Mouse (Mus musculus) CH12.LX (cell line): ENCODE results near the gene Mical3. TPM values are rescaled to one million over a fixed set of nuclear protein-coding genes. Genes with fewer than 3 reads are reported as not detected.

Experiments
- DNase-seq: peaks from one replicate; pipeline ENCODE4 v3.0.0-alpha.2; 2013; ENCODE audit errors: extremely low read depth
- H3K27ac ChIP-seq: 2 replicates; pipeline ENCODE4 v1.5.1; 2012; ENCODE audit warnings: low read depth, mild to moderate bottlenecking, control low read depth, moderate library complexity; ENCODE audit not compliant: insufficient read depth
- H3K27me3 ChIP-seq: replicated peaks from 2 replicates; pipeline ENCODE3; 2012; ENCODE audit warnings: inconsistent platforms
- H3K36me3 ChIP-seq, 2 experiments: replicated peaks in 1 of 2; 2 replicates each; pipeline versions ENCODE3 to v1.6.1; 2012; ENCODE audit warnings: inconsistent platforms in 1 of 2, low read length in 1 of 2, mild to moderate bottlenecking in 1 of 2, mixed read lengths in 1 of 2, moderate library complexity in 1 of 2; ENCODE audit not compliant: control insufficient read depth in 1 of 2, insufficient read depth in 1 of 2
- H3K4me1 ChIP-seq, 2 experiments: 2 replicates each; pipeline ENCODE4 v1.6.1; 2012; ENCODE audit warnings: inconsistent platforms in 1 of 2, moderate library complexity in 1 of 2; ENCODE audit not compliant: insufficient read depth in 2 of 2, control insufficient read depth in 1 of 2
- H3K4me2 ChIP-seq: 2 replicates; pipeline ENCODE4 v1.6.1; 2012; ENCODE audit warnings: low read depth, mild to moderate bottlenecking, control low read depth; ENCODE audit not compliant: poor library complexity, insufficient read depth, severe bottlenecking
- H3K4me3 ChIP-seq, 3 experiments: fragments of 150-350 bp in 1 of 3; sonication (generic) in 1 of 3; replicated peaks in 1 of 3; 2 replicates each; pipeline versions ENCODE3 to v1.5.1; 2011 to 2012; ENCODE audit warnings: low read depth in 2 of 3, low read length in 2 of 3, mild to moderate bottlenecking in 2 of 3, moderate library complexity in 2 of 3, control low read depth in 1 of 3, improper control_type of control experiment in 1 of 3, inconsistent platforms in 1 of 3, mixed read lengths in 1 of 3; ENCODE audit not compliant: poor library complexity in 1 of 3
- H3K79me2 ChIP-seq: replicated peaks from 2 replicates; pipeline ENCODE4 v1.6.1; 2012; ENCODE audit warnings: mild to moderate bottlenecking, moderate library complexity; ENCODE audit not compliant: control insufficient read depth, poor library complexity, insufficient read depth, severe bottlenecking; ENCODE audit errors: extremely low read depth
- H3K9ac ChIP-seq: 2 replicates; pipeline ENCODE4 v1.6.1; 2012; ENCODE audit warnings: low read depth, mild to moderate bottlenecking, control low read depth, moderate library complexity; ENCODE audit not compliant: insufficient read depth
- H3K9me3 ChIP-seq: replicated peaks from 2 replicates; pipeline ENCODE3; 2012; ENCODE audit warnings: low read length, inconsistent platforms, mixed read lengths
- BHLHE40 ChIP-seq: IDR thresholded peaks from 2 replicates; pipeline ENCODE4 v1.6.1; 2011; ENCODE audit warnings: mild to moderate bottlenecking, low read depth, low read length, improper control_type of control experiment
- CTCF ChIP-seq, 2 experiments: IDR thresholded peaks in 1 of 2; conservative IDR thresholded peaks in 1 of 2; 2 replicates each; pipeline ENCODE4 v1.5.1; 2011 to 2012; ENCODE audit warnings: low read depth in 2 of 2, low read length in 2 of 2, improper control_type of control experiment in 1 of 2, inconsistent platforms in 1 of 2, mild to moderate bottlenecking in 1 of 2, moderate library complexity in 1 of 2
- GABPA ChIP-seq: IDR thresholded peaks from 2 replicates; pipeline ENCODE4 v1.6.1; 2012; ENCODE audit warnings: low read depth, low read length, improper control_type of control experiment, inconsistent platforms; ENCODE audit not compliant: insufficient replicate concordance
- HCFC1 ChIP-seq: IDR thresholded peaks from 2 replicates; pipeline ENCODE4 v1.6.1; 2012; ENCODE audit warnings: low read depth, mild to moderate bottlenecking, inconsistent platforms, low read length, improper control_type of control experiment
- IRF4 ChIP-seq: IDR thresholded peaks from 2 replicates; pipeline ENCODE4 v1.6.1; 2014; ENCODE audit warnings: low read depth, mild to moderate bottlenecking, inconsistent platforms, low read length, improper control_type of control experiment
- JUN ChIP-seq: IDR thresholded peaks from 2 replicates; pipeline ENCODE4 v1.6.1; 2011; ENCODE audit warnings: low read depth, mild to moderate bottlenecking, low read length, improper control_type of control experiment, moderate library complexity; ENCODE audit not compliant: insufficient read depth
- MEF2A ChIP-seq: IDR thresholded peaks from 2 replicates; pipeline ENCODE4 v1.6.1; 2014; ENCODE audit warnings: low read depth, mild to moderate bottlenecking, inconsistent platforms, low read length, improper control_type of control experiment, borderline replicate concordance
- MXI1 ChIP-seq: IDR thresholded peaks from 2 replicates; pipeline ENCODE4 v1.6.1; 2011; ENCODE audit warnings: mild to moderate bottlenecking, low read depth, low read length, improper control_type of control experiment
- PAX5 ChIP-seq: IDR thresholded peaks from 2 replicates; pipeline ENCODE4 v1.6.1; 2012; ENCODE audit warnings: low read length, inconsistent platforms, mixed read lengths
- POLR2A ChIP-seq: IDR thresholded peaks from 2 replicates; pipeline ENCODE4 v1.6.1; 2011; ENCODE audit warnings: low read depth, mild to moderate bottlenecking, improper control_type of control experiment, low read length
- POLR2AphosphoS2 ChIP-seq: IDR thresholded peaks from 2 replicates; pipeline ENCODE4 v1.6.1; 2011; ENCODE audit warnings: low read depth, low read length, improper control_type of control experiment
- RAD21 ChIP-seq: IDR thresholded peaks from 2 replicates; pipeline ENCODE4 v1.6.1; 2011; ENCODE audit warnings: low read depth, mild to moderate bottlenecking, low read length, improper control_type of control experiment, moderate library complexity
- RCOR1 ChIP-seq: conservative IDR thresholded peaks from 2 replicates; pipeline ENCODE4 v1.6.1; 2012; ENCODE audit warnings: low read depth, mild to moderate bottlenecking, inconsistent platforms, low read length, improper control_type of control experiment
- SMC3 ChIP-seq: IDR thresholded peaks from 2 replicates; pipeline ENCODE4 v1.6.1; 2011; ENCODE audit warnings: low read depth, low read length, improper control_type of control experiment
- TCF12 ChIP-seq: IDR thresholded peaks from 2 replicates; pipeline ENCODE4 v1.6.1; 2014; ENCODE audit warnings: low read depth, mild to moderate bottlenecking, inconsistent platforms, low read length, improper control_type of control experiment
- USF1 ChIP-seq: IDR thresholded peaks from 2 replicates; pipeline ENCODE4 v1.6.1; 2014; ENCODE audit warnings: low read depth, mild to moderate bottlenecking, inconsistent platforms, low read length, improper control_type of control experiment
- ZC3H11A ChIP-seq: IDR thresholded peaks from 2 replicates; pipeline ENCODE4 v1.6.1; 2012; ENCODE audit warnings: low read depth, mild to moderate bottlenecking, inconsistent platforms, low read length, improper control_type of control experiment
- ZKSCAN1 ChIP-seq: IDR thresholded peaks from 2 replicates; pipeline ENCODE4 v1.6.1; 2012; ENCODE audit warnings: low read depth, inconsistent platforms, low read length, improper control_type of control experiment, borderline replicate concordance
- ZMIZ1 ChIP-seq: IDR thresholded peaks from 2 replicates; pipeline ENCODE4 v1.6.1; 2012; ENCODE audit warnings: low read depth, mild to moderate bottlenecking, inconsistent platforms, low read length, improper control_type of control experiment
- ZNF384 ChIP-seq: IDR thresholded peaks from 2 replicates; pipeline ENCODE4 v1.6.1; 2012; ENCODE audit warnings: low read depth, low read length, improper control_type of control experiment, inconsistent platforms
- dilution Hi-C: fragments of 300-500 bp; cut with MboI; formaldehyde crosslinking; loops from 2 replicates; pipeline ENCODE4 v1.14.3; 2020; ENCODE audit warnings: low sequenced_read_pairs; ENCODE audit not compliant: extremely low pct_unique_long_range_greater_than_20kb, extremely low pct_ligation_motif_present
- in situ Hi-C: fragments of 300-500 bp; cut with MboI; formaldehyde crosslinking; loops from 3 replicates; pipeline ENCODE4 v1.14.3; 2019; ENCODE audit warnings: low sequenced_read_pairs, low pct_ligation_motif_present, low pct_unique_long_range_greater_than_20kb, mixed read lengths
- polyA plus RNA-seq: library from polyadenylated mRNA; unstranded; fragments of >175 nt; gene quantifications from 2 replicates; pipeline ENCODE4 v1.2.1, GENCODE M21; 2012; ENCODE audit warnings: low read depth; ENCODE audit not compliant: insufficient read length
- total RNA-seq, 2 experiments: library from RNA; depleted of rRNA; stranded (reverse); fragments of 300-350 nt in 1 of 2; fragments of >200 nt in 1 of 2; gene quantifications; 2 replicates each; pipeline ENCODE4 v1.2.3; 2012 to 2014

Gene Mical3
- total and polyA plus RNA-seq, 3 experiments = 10.2 to 56.3 (median 26.8) TPM

- Histone ChIP-seq H3K27me3 (no peaks in the 10 kb centered on the region), H3K4me3 (no peak overlapping the region), H3K4me1 (peaks cover 18 to 40% of the 10 kb centered on the region in 2 experiments), H3K79me2 (no peaks in the 10 kb centered on the region), H3K27ac (no peak overlapping the region), H3K9ac (no peak overlapping the region), H3K4me2 (no peak overlapping the region), H3K36me3 (peaks cover 35 to 82% of the 10 kb centered on the region in 2 experiments), H3K9me3 (no peaks in the 10 kb centered on the region)
- in situ Hi-C loops (no loop called here), dilution Hi-C loops (no loop called here)
- no peak for DNase-seq
- TF ChIP-seq MEF2A (no peak), ZC3H11A (peak; percentile 2; the same call in 1 of the 2 replicates), ZMIZ1 (no peak), SMC3 (peak; percentile 68), BHLHE40 (no peak), PAX5 (no peak), CTCF (conservative IDR thresholded peaks at IDR 0.05 in 1 of 2, IDR thresholded peaks at IDR 0.05 in 1 of 2; ENCODE audit: low read depth in 2 of 2, low read length in 2 of 2) (peak in 1 of 2 experiments; percentile 62; a peak in 2 of 4 replicates), RAD21 (peak; percentile 55), HCFC1 (no peak)
Measured at GRCm38 (mm10) chr6:121013750-121014149, 117.0 kb downstream of the Mical3 start.

GRCm38 (mm10) chr6:121011709-121012108 lies 119.1 kb downstream of the Mical3 start:
- peaks cover 48 to 89% of the 10 kb centered on the region in 2 experiments for H3K36me3 ChIP-seq
- H3K4me1 ChIP-seq = peaks cover 8 to 19% of the 10 kb centered on the region in 2 experiments
- H3K27me3 ChIP-seq = no peaks in the 10 kb centered on the region
- no peak overlapping the region for H3K27ac ChIP-seq
- in situ Hi-C loops = no loop called here
- no peak overlapping the region for H3K9ac ChIP-seq
- dilution Hi-C loops = no loop called here
- H3K9me3 ChIP-seq = no peaks in the 10 kb centered on the region
- H3K79me2 ChIP-seq = no peaks in the 10 kb centered on the region
- no peak for DNase-seq
- no peak overlapping the region for H3K4me3 ChIP-seq
- H3K4me2 ChIP-seq = no peak overlapping the region
- no peak for TF ChIP-seq MXI1
- TF ChIP-seq ZNF384 = no peak
- no peak for TF ChIP-seq TCF12
- no peak for TF ChIP-seq IRF4
- TF ChIP-seq GABPA = no peak
- no peak for TF ChIP-seq POLR2A
- no peak for TF ChIP-seq RCOR1
- TF ChIP-seq JUN = no peak
- TF ChIP-seq USF1 = no peak
- no peak for TF ChIP-seq POLR2AphosphoS2
- no peak for TF ChIP-seq ZKSCAN1
